Mouse (Mus musculus) megakaryocyte, adult 5-6 weeks (primary cell): ENCODE data around the gene Cdc5l. TPM values are rescaled to one million over a fixed set of nuclear protein-coding genes. Genes with fewer than 3 reads are reported as not detected.
A peak's percentile ranks its signal among the peaks of the same experiment; 100 is the strongest.
"Not testable (repeated sequence)": the region's sequence is repeated elsewhere in the genome, so short reads cannot be mapped to it uniquely, and the experiment has no call there.

Experiments
- ATAC-seq: 2 replicates; pipeline ENCODE4 v1.8.0; 2016; ENCODE audit warnings: mild to moderate bottlenecking, inconsistent platforms; ENCODE audit not compliant: poor library complexity, severe bottlenecking
- total RNA-seq, 2 experiments: library from RNA; stranded (forward) in 1 of 2; stranded (reverse) in 1 of 2; fragments of 153-499, 151-499 nt in 1 of 2; fragments of 221-1000, 200-1000 nt in 1 of 2; gene quantifications; 2 replicates each; pipeline versions ENCODE4 v1.2.3 to v1.2.4; 2015 to 2017

Gene Cdc5l
- total RNA-seq, 2 experiments from 2014 or later = 60.7 to 106 TPM

DNA sequence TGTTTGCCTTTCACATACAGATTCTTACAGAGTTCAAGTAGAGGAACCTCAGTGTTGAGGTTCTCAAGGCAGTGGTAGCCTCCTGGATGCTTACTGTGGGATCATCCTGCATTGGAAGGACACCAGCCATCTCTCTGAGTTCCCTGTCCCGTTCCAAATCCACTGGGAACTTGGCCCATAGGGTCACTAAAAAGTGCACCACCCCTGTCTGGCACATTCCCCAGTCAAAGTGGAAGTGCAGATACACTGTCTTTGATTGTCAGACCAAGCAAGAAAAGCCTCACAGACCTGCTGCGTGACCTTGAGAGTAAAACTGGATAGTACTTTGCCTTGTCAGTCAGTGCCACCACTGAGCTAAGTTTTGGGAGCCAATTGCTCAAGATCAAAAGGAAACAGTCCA, 13.5 kb upstream of the Cdc5l start:
- no peak for ATAC-seq

DNA sequence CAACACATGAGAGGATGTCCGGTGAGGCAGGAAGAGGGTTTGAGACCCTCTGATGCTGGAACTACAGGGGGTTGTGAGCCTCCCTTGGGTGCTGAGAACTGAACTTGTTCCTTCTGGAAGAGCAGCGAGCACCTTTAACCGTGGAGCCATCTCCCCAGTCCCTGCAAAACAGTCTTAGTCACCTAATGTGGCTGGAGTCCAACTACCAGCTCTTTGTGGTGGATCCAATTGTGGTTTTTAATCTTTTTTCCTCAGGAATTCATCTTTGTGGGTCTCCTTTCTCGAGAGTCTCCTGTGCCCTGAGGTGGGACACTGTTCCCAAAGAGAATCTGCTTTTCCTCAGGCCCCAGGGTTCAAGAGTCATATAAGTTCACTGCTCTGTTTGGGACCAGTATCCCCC, 12.4 kb upstream of the Cdc5l start:
- ATAC-seq = no peak

DNA sequence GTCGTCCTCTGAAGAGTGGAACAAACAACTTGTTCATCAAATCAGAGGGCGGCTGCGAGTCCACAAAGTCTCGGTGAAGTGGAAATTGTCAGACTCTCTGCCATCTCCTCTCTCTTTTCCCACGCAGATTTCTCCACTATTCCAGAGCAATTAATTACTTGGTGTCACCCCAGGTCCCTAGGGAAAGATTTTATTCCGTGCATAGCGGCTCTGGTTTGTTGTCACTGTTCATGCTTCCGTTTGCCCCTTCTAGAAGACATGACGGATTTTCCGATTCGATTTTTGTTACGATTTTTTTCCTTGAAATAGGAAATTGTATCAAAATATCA, 689 bp upstream of the Cdc5l start:
- ATAC-seq = no peak

DNA sequence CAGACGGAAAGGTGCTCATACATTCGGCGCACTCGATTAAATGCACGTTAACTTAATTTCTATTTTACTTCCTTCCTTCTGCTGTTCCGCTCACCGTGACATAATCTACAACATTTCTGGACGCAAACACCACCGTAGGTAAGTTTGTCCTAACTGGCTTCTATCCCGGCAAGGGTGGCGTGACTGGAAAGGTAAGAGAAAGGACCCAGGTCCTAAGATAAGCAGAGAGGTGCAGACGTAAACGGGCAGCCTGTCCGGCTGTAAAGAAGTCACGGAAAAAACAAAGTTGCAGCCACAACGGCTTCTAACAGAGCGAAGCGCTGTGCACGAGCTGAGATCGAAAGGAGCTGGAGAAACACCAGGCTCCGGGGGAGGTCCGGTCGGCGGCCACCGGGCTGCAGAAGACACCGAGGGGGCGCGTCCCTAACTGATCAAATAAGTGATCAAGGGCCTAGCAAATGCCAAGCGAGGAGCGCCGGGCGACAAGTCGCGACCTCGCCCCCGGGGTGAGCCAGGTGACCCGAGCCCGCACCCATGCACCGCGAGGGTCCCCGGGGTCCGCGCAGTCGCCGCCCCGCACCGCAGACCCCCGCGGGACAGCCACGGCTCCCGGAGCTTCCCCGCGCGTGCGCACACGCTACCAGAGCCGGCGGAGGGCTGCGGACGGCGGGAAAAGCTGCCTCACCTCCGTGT, 685 bp downstream of the Cdc5l start:
- ATAC-seq = peak; percentile 16

DNA sequence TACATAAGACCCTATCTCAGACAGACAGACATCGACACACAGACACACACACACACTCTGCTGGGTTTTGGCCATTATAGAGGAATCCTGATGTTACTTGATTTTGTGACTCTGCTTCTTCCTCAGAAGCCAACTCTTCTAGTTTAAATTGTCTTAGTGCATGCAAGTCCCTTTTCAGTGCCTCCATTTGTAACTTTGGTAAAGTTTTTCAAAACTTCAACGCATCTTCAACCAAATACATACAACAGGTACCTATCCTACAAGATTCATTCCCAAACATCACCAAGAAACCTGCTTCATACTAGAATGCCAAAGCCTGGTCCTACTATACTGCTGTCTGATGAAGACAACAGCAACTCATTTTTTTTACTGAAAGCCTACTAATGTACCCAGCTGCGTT, 1.5 kb downstream of the Cdc5l start:
- no peak for ATAC-seq

DNA sequence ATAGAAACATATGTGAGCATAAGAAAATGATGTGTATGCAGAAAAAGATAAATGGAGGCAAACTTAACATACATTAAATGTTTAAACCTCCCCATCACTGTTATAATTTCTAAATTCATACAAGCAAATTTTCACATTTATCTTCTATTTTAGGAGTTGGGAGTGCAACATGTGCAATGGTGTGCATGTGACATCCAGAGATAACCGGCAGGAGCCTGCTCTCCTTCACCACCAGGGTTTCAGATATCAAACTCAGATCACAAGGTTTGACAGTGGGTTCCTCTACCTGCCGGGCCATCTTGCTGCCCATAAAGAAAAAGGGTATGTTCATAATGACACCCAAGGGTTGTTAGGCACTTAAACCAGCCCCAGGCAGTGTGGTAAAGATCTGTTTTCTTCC, 16.1 kb downstream of the Cdc5l start:
- no peak for ATAC-seq

DNA sequence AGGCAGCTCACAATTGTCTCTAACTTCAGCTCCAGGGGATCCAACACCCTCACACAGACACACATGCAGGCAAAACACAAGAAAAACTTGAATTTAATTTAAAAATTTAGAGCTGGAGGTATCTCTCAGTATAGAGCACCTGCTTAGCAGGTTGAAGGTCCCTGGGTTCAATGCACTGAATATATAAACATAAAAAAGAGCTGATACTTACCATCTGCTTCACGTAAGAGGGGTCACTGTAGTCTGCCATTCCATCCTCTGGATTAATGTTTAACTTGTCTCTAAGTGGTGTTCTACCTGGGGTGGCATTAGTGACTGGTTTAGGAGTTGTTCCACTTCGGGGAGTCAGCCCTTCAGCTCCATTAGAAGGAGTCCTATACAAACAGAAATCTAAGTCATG, 21.9 kb downstream of the Cdc5l start:
- not testable (repeated sequence) for ATAC-seq

DNA sequence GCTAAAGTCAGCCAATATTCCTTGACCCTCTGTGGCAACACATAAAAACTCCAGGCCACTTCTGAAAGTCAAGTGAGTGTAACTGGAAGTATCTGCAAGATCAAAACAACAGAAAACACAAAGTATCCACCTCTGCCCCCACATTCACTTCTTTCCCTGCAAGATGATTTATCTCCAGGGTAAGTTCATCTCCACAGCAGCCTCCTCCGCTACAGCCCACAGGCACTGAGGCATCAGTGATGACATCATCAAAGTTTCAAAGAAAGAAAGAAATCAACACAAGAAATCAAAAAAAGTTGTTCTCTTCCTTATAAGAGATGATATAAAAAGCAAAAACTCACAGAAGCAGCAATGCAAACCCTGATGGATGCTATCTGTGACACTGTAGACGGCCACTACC, 24.8 kb downstream of the Cdc5l start:
- no peak for ATAC-seq

DNA sequence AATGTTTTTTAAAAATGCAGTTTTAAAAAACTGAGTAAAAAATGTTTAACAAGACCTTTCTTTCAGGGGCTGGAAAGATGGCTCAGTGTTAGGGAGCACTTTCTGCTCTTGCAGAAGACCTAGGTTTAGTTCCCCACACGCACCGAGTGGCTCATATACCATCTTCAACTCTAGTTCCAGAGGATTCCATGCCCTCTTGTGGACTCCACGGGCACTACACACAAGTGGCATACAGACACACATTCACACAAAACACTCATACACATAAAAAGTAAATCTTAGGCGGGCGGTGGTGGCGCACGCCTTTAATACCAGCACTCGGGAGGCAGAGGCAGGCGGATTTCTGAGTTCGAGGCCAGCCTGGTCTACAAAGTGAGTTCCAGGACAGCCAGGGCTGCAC, 27.3 kb downstream of the Cdc5l start:
- no peak for ATAC-seq

DNA sequence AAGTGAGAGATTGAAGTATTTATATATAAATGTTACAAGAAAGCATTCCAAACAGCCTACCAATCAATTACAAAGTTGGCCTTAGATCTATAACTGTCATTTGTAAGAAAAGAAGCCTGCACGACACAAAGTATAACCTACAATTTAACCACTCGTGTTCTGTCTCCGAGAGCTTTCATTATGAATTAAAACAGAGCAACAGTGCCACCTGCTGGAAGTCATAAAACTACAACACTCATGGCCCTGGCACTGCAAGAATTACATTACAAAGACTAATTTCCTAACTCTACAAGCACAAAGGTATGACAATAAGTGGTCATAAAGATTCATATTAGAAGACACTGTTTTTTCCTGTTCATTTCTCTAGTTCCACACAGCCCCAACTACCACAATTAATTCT, 30.3 kb downstream of the Cdc5l start:
- ATAC-seq = peak; percentile 68

DNA sequence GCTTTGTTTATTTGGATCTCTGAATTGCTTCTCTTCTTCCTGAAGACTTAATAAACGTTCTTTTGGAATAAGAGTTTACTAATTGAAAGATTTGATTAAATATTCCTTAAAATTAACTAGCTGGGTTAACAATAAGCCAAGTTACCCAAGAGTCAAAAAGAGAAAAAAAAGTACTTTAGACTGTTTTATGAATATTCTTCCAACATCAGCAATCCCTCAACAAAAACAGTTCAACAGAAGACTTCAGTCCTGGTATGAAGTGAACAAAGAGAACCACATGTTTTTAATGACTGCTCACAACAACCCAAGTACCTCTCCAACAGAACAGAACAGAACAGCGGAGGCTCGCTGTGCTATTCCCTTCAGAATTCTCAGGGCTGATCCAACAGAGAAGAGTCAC, 30.9 kb downstream of the Cdc5l start:
- no peak for ATAC-seq

DNA sequence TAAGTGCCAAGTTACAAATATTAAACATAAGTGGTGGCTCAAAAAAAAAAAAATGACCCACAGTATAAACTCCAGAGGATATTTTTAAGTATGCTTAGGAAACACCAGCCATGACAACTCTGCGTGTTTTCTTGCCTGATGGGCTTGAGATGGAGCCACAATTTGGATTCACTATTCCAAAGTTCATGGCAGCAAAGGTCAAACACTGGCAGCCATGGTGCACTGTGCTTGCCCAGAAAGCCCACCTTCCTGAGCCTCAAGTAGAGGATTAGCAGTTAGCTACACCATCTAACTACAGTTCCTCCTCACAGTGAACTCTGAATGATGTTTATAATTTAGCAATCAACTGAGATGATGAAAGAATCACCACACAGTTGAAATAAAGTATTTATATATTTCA, 31.4 kb downstream of the Cdc5l start:
- ATAC-seq = no peak

DNA sequence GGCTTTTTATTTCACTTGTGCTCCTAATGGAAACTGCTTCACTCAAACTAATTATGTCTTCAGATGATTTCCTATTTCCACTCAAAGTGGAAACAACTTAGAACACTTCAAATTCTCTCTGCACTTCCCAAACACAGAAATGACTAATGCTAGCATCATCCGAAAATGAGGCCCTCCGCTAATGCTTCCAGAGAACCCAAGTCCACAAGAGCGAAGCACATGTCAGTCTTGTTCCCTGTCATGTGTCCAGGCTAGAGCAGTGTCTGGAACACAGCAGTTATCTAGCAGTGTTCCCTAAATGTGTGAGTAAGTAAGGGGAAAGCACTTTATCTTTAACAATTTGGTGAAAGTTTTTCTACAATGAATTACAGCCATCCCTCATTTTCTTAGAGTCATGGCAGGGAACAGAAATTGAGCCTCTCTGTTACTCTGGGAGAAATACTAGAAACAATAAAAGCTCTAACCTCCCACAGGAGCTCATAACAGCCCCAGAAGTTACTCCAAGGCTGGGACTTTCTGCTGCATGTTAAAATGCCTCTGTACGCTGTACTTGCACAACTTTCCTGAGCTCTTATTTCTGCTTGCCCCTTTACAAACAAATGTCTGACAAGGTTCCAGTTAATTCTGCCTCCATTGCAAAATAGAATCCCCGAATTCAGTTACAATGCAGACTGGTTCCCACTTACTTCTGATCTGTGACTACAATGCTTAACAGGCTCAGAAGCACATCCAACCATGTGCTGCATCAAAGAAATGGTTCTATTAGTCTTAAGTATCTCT, 32.2 kb downstream of the Cdc5l start:
- ATAC-seq = no peak

DNA sequence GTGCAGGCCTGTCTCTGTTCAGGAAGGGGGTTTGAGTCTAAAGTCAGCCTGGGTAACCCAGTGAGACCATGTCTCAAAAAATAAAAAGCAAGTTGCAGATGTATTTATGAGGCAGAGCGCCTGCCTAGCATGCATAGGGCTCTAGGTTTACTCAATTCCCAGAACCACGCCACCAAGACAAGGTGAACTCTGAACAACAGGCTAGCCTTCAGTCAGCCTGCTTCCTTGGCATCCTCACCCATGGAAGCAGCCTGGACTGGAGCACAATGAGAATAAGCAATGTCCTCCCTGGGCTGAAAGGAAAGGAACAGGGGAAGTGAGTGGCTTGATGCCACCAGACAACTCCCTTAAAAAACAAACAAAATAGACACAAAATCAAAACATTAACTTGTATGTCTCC, 35.5 kb downstream of the Cdc5l start:
- ATAC-seq = no peak

DNA sequence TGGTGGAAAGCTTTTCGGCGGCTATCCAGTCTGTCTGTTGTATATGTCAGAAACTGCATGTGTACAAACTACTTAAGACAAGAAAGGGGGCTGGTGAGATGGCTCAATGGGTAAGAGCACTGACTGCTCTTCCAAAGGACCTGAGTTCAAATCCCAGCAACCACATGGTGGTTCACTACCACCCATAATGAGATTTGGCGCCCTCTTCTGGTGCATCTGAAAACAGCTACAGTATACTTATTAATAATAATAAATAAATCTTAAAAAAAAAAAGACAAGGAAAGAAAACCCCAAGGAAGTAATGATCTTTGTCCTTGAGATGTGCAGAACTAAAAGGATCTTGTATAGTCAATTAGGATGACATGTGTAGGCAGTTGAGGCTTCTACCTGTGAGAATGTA, 36.0 kb downstream of the Cdc5l start:
- no peak for ATAC-seq

DNA sequence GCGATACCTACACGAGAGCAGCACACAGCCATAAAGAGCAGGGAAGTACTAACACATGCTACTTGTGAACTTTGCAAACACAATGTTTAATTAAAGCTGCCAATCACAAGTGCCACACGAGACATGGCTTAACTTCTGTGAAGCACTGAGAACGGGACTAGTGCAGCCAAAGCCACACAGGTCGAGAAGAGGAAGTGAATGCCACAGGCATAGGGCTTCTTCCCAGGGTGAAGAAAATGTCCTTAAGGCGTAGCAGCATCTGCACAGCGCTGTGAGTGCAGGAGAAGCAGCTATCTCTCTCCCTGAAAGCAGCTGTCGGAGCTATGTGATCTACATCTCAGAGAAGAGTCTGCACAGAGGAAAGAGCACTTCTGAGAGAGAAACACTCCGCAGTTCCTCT, 38.9 kb downstream of the Cdc5l start:
- no peak for ATAC-seq

DNA sequence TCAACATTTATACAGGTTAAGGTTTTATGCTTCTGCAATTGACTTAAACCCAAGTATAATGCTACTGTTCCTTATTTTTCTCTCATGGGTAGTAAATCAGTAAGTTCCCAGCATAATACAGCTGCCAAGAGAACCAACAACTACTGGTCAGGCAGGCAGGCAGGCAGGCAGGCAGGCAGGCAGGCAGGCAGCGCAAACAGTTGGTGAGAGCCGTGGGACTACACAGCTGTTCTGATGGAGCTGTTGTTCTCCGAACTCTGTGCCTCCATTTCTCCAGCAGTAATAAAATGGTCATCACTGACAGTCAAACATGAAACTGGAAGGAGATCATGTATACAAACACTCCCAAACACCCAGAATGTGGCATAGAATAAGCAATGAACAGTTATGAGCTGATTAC, 39.8 kb downstream of the Cdc5l start:
- ATAC-seq = no peak

DNA sequence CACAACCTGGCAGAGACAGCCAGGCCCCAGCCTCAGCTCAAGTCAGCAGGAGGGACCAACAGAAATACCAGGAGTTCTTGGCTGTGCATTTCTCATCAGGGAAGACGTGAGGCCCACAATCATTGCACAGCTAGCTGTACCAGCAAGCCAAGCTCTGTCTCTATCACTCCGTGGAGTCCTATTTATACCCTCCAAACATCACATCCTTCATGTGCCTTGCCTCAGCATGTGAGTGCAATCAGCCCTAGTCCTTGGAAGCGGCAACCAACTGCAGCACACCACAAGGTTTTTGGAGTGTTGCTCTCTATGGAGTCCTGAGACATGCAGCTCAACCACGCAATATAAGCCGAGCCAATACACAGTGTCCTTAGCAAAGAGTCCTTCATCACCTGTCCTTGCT, 43.6 kb downstream of the Cdc5l start:
- ATAC-seq = no peak

DNA sequence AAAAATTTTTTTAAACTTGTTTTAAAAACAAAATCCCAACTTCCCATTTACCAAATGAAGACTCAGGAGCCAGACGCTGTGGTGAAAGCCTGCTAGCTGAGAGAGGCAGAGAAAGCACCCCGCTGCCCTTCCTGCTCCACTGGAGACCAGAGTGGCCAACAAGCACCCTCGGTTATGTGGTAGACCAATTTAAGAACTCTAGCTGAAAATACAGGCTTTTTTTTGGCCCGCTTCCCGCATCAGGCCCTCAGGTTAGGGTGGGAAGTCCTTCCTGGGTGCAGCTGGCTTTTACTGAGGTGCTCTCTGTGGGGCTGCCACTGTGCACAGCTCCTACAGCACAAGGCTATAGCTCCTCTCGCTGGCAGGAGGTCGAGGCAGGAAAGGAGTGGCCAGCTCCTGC, 46.6 kb downstream of the Cdc5l start:
- no peak for ATAC-seq

DNA sequence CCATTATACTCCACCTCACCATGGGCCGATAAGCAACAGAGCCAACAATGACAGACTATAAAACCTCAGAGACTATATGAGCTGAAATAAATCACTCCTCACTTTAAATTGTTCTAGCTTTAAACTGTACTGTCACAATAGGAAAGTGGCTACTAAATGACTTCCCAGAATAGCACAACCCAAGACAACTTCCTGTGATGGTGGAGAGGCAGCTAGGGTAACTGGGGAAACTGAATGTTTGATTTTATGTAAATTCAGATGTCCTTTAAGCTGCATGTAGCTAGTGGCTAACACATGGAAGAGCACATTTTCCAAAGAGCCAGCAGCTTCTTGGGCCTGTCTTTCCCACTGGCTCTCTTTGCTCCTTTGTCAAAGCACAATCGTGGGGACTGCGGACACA, 50.2 kb downstream of the Cdc5l start:
- ATAC-seq = no peak

DNA sequence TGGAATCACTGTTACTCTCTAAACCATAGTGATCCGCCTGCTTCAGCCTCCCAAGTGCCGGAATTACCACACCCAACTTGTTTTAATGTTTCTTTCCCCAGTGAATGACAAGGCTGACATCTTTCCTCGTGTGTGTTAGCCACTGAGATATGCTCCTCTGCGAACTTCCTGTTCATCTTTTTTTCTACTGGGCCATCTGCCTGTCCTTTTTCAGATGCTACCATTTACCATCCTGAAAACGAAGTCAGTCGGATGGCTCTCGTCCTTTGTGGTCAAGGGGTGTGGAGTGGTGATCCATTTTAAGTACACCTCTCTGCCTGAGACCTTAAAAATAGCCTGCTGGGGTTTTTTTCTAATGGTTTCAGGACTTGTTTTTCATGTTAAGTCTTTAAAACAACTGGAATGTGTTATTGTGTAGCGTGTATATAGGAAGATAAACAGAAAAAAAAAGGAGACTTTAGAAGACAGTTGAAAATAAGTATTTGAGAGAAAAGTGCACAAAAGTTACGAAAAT, 54.2 kb downstream of the Cdc5l start:
- ATAC-seq = no peak

DNA sequence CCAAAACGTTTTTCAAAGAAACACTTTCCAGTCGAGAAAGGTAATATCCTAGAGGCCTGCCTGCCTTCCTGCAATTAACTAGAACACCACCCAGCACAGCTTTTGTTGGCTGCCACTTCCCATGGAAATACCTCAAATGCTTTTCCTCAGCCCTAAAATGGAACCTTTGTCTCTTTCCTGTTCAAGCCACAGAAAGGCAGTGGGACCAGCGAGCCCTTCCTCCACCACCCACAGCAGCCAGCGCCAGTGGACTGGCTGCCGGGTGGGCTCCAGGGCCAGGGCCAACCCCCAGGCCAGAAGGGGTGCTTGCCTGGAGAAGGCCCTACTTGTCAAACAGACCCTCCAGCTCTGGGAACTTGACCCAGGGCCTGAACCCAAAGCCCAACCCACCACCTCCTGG, 56.2 kb downstream of the Cdc5l start:
- ATAC-seq = no peak
